Mouse (Mus musculus): ENCODE results near the gene Gm11563. TPM values are rescaled to one million over a fixed set of nuclear protein-coding genes. Genes with fewer than 3 reads are reported as not detected.

Gm11563 gene
- polyA plus RNA-seq, 1 experiment = not detected

DNA sequence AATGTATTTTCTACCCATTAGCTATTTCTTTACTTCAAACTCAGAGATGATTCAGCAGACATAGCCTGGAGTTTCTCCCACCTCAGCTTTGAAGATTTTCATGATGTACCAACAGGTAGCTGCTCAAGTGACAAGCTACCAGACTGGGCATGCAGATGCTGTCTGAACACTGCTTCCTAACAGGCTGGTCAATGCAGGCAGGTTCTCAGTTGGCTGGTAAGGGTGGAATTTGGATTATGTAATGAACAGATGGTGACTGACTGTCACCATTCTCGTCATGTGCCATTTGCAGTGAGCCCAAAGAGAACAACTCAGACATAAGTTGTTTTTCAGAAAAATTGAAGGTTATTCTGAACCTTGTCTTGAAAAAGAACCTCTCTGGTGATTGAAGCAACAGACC lies 49.6 kb downstream of the Gm11563 start:
- H3K27ac ChIP-seq (ENCODE audit: insufficient read depth, low read length) = no peak overlapping the region
- no peaks in the 10 kb centered on the region for H3K4me1 ChIP-seq (ENCODE audit: control insufficient read depth, insufficient read depth, low read length)
- TF ChIP-seq CTCF (IDR thresholded peaks at IDR 0.05; ENCODE audit: borderline replicate concordance, insufficient read depth, low read length) (no peak), POLR2A (IDR thresholded peaks at IDR 0.05; ENCODE audit: low read depth, low read length) (no peak)
- no peak overlapping the region for H3K4me3 ChIP-seq (ENCODE audit: insufficient read depth, low read length)

Other genes starting within 250 kb of the Gm11563 start
- gene Krt12, start 236.7 kb downstream of the Gm11563 start, polyA plus RNA-seq (2011; ENCODE audit: insufficient read length, low read depth, missing spikeins) = not detected in 2 replicates
- gene Krt20, start 220.8 kb downstream of the Gm11563 start, polyA plus RNA-seq (2011; ENCODE audit: insufficient read length, low read depth, missing spikeins) = 1.7 and 3.9 TPM in 2 replicates
- not detected in 2 replicates for gene Krt23, start 165.8 kb downstream of the Gm11563 start, polyA plus RNA-seq (2011; ENCODE audit: insufficient read length, low read depth, missing spikeins)
- not detected in 2 replicates for gene Krt39, start 137.6 kb downstream of the Gm11563 start, polyA plus RNA-seq (2011; ENCODE audit: insufficient read length, low read depth, missing spikeins)
- gene Krt40, start 115.8 kb downstream of the Gm11563 start, polyA plus RNA-seq (2011; ENCODE audit: insufficient read length, low read depth, missing spikeins) = not detected in 2 replicates
- not detected in 2 replicates for gene Krtap3-3, start 108.1 kb downstream of the Gm11563 start, polyA plus RNA-seq (2011; ENCODE audit: insufficient read length, low read depth, missing spikeins)
- gene Krtap3-2, start 102.1 kb downstream of the Gm11563 start, polyA plus RNA-seq (2011; ENCODE audit: insufficient read length, low read depth, missing spikeins) = not detected in 2 replicates
- gene Gm11939, start 99.5 kb downstream of the Gm11563 start, polyA plus RNA-seq (2011; ENCODE audit: insufficient read length, low read depth, missing spikeins) = not detected in 2 replicates
- not detected in 2 replicates for gene Krtap3-1, start 92.3 kb downstream of the Gm11563 start, polyA plus RNA-seq (2011; ENCODE audit: insufficient read length, low read depth, missing spikeins)
- not detected in 2 replicates for gene Krtap1-5, start 77.9 kb downstream of the Gm11563 start, polyA plus RNA-seq (2011; ENCODE audit: insufficient read length, low read depth, missing spikeins)
- gene Krtap1-4, start 75.3 kb downstream of the Gm11563 start, polyA plus RNA-seq (2011; ENCODE audit: insufficient read length, low read depth, missing spikeins) = not detected in 2 replicates
- not detected in 2 replicates for gene Krtap1-3, start 67.6 kb downstream of the Gm11563 start, polyA plus RNA-seq (2011; ENCODE audit: insufficient read length, low read depth, missing spikeins)
- not detected in 2 replicates for gene Krtap9-3, start 60.9 kb downstream of the Gm11563 start, polyA plus RNA-seq (2011; ENCODE audit: insufficient read length, low read depth, missing spikeins)
- gene Gm11938, start 55.7 kb downstream of the Gm11563 start, polyA plus RNA-seq (2011; ENCODE audit: insufficient read length, low read depth, missing spikeins) = not detected in 2 replicates
- not detected in 2 replicates for gene Gm11937, start 48.8 kb downstream of the Gm11563 start, polyA plus RNA-seq (2011; ENCODE audit: insufficient read length, low read depth, missing spikeins)
- gene Krtap2-4, start 44.1 kb downstream of the Gm11563 start, polyA plus RNA-seq (2011; ENCODE audit: insufficient read length, low read depth, missing spikeins) = not detected in 2 replicates
- gene Gm11562, start 38.5 kb downstream of the Gm11563 start, polyA plus RNA-seq (2011; ENCODE audit: insufficient read length, low read depth, missing spikeins) = not detected in 2 replicates
- not detected in 2 replicates for gene Krtap4-1, start 30.7 kb downstream of the Gm11563 start, polyA plus RNA-seq (2011; ENCODE audit: insufficient read length, low read depth, missing spikeins)
- not detected in 2 replicates for gene Krtap4-2, start 23.9 kb downstream of the Gm11563 start, polyA plus RNA-seq (2011; ENCODE audit: insufficient read length, low read depth, missing spikeins)
- not detected in 2 replicates for gene Krtap4-7, start 14.9 kb downstream of the Gm11563 start, polyA plus RNA-seq (2011; ENCODE audit: insufficient read length, low read depth, missing spikeins)
- gene Gm11555, start 8.7 kb downstream of the Gm11563 start, polyA plus RNA-seq (2011; ENCODE audit: insufficient read length, low read depth, missing spikeins) = not detected in 2 replicates
- not detected in 2 replicates for gene Krtap4-6, start 7.0 kb upstream of the Gm11563 start, polyA plus RNA-seq (2011; ENCODE audit: insufficient read length, low read depth, missing spikeins)
- gene Gm14190, start 31.8 kb upstream of the Gm11563 start, polyA plus RNA-seq (2011; ENCODE audit: insufficient read length, low read depth, missing spikeins) = not detected in 2 replicates
- not detected in 2 replicates for gene Gm14180, start 75.3 kb upstream of the Gm11563 start, polyA plus RNA-seq (2011; ENCODE audit: insufficient read length, low read depth, missing spikeins)
- gene Gm11595, start 114.0 kb upstream of the Gm11563 start, polyA plus RNA-seq (2011; ENCODE audit: insufficient read length, low read depth, missing spikeins) = not detected in 2 replicates
- gene Krtap4-8, start 121.7 kb upstream of the Gm11563 start, polyA plus RNA-seq (2011; ENCODE audit: insufficient read length, low read depth, missing spikeins) = not detected in 2 replicates
- not detected in 2 replicates for gene Krtap4-9, start 126.2 kb upstream of the Gm11563 start, polyA plus RNA-seq (2011; ENCODE audit: insufficient read length, low read depth, missing spikeins)
- not detected in 2 replicates for gene Gm11596, start 134.5 kb upstream of the Gm11563 start, polyA plus RNA-seq (2011; ENCODE audit: insufficient read length, low read depth, missing spikeins)
- gene Gm11569, start 140.0 kb upstream of the Gm11563 start, polyA plus RNA-seq (2011; ENCODE audit: insufficient read length, low read depth, missing spikeins) = not detected in 2 replicates
- gene Gm11554, start 145.5 kb upstream of the Gm11563 start, polyA plus RNA-seq (2011; ENCODE audit: insufficient read length, low read depth, missing spikeins) = not detected in 2 replicates
- not detected in 2 replicates for gene Krtap4-13, start 150.9 kb upstream of the Gm11563 start, polyA plus RNA-seq (2011; ENCODE audit: insufficient read length, low read depth, missing spikeins)
- gene Gm11564, start 156.7 kb upstream of the Gm11563 start, polyA plus RNA-seq (2011; ENCODE audit: insufficient read length, low read depth, missing spikeins) = not detected in 2 replicates
- not detected in 2 replicates for gene 2300003K06Rik, start 179.1 kb upstream of the Gm11563 start, polyA plus RNA-seq (2011; ENCODE audit: insufficient read length, low read depth, missing spikeins)
- not detected in 2 replicates for gene Krtap4-16, start 192.6 kb upstream of the Gm11563 start, polyA plus RNA-seq (2011; ENCODE audit: insufficient read length, low read depth, missing spikeins)
- not detected in 2 replicates for gene Gm11568, start 199.0 kb upstream of the Gm11563 start, polyA plus RNA-seq (2011; ENCODE audit: insufficient read length, low read depth, missing spikeins)
- not detected in 2 replicates for gene Gm11559, start 205.5 kb upstream of the Gm11563 start, polyA plus RNA-seq (2011; ENCODE audit: insufficient read length, low read depth, missing spikeins)
- not detected in 2 replicates for gene Krtap9-1, start 214.4 kb upstream of the Gm11563 start, polyA plus RNA-seq (2011; ENCODE audit: insufficient read length, low read depth, missing spikeins)
- gene Gm11567, start 220.2 kb upstream of the Gm11563 start, polyA plus RNA-seq (2011; ENCODE audit: insufficient read length, low read depth, missing spikeins) = not detected in 2 replicates
- gene Krtap31-1, start 249.0 kb upstream of the Gm11563 start, polyA plus RNA-seq (2011; ENCODE audit: insufficient read length, low read depth, missing spikeins) = not detected in 2 replicates

All from embryonic fibroblast, embryonic 13.5 days (primary cell).